17 mouse cellular contexts compared by ENCODE assay signal in the genomic region with DNA sequence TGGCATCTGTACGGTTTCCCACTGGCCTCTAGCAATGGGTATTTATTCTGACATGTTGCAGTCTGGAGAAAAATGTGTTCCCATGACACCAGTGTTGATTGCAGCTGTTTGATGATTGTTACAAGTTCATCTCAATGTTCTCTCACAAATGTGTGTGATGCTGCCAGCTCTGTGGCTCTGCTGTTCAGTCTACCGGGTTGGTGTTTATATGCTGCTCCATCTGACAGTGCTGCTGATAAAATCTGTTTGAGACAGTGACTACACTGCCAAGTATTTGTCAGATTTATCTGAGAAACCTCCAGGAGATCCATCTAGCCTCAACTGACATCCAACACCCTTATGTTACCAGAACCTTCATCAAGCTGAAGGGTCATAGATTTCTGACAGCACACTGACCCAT.
DNase-seq lines count a peak whose midpoint lies in the region; ATAC-seq and TF ChIP-seq lines count a peak whose summit lies in the region.
"Had no signal": no experiment of that assay in that cellular context is flagged by ENCODE, and none has a peak within 500 bp of the region (broad histone marks: within the 10 kb centered on the region; RNA-seq: fewer than 3 reads in every experiment).

No protein-coding gene starts in this region.

- 58% methylated on average over 2 of the region's 2 CpGs for WGBS in forebrain, embryonic 13.5 days
- WGBS in forebrain, embryonic 12.5 days, result 54% methylated on average over 2 of the region's 2 CpGs
- WGBS in midbrain, postnatal 0 days, result 45% methylated on average over 2 of the region's 2 CpGs
- whole genome bisulfite sequencing in midbrain, embryonic 14.5 days, result 69% methylated on average over 2 of the region's 2 CpGs

- DNase-seq in midbrain, postnatal 0 days (ENCODE audit: low spot score), result peak; percentile 31
- no peak for DNase-seq in midbrain, embryonic 14.5 days
- DNase-seq in layer of hippocampus, adult 9-10 months (ENCODE audit: low spot score), result peak; percentile 13
- no peak for DNase-seq in thymus, postnatal 0 days (ENCODE audit: low spot score)
- DNase-seq: adrenal gland, postnatal 25 days; cerebellum, adult 8-10 months; kidney, adult 11 months; liver; lung, postnatal 14 days; right cerebral cortex, postnatal 4 days; thymus, postnatal 14 days had no signal

- H3K4me3 ChIP-seq in forebrain, embryonic 13.5 days, result no peak overlapping the region
- H3K4me3 ChIP-seq in forebrain, embryonic 12.5 days (replicated peaks), result no peak overlapping the region
- H3K4me3 ChIP-seq in midbrain, postnatal 0 days (ENCODE audit: low read depth, low read length), result no peak overlapping the region
- no peak overlapping the region for H3K4me3 ChIP-seq in midbrain, embryonic 14.5 days (replicated peaks; ENCODE audit: low read depth, low read length)
- H3K4me3 ChIP-seq: embryonic facial prominence, embryonic 13.5 days had no signal

- H3K4me2 ChIP-seq in forebrain, embryonic 13.5 days, result no peak overlapping the region
- no peak overlapping the region for H3K4me2 ChIP-seq in forebrain, embryonic 12.5 days
- H3K4me2 ChIP-seq in midbrain, postnatal 0 days (ENCODE audit: low read depth, low read length, poor library complexity, severe bottlenecking), result no peak overlapping the region
- no peak overlapping the region for H3K4me2 ChIP-seq in midbrain, embryonic 14.5 days (ENCODE audit: low read length)
- H3K4me2 ChIP-seq: embryonic facial prominence, embryonic 13.5 days had no signal

- ATAC-seq in forebrain, embryonic 13.5 days, result peak; percentile 82; the same call in 1 of the 2 replicates
- ATAC-seq in forebrain, embryonic 12.5 days (ENCODE audit: low FRiP score), result no peak
- no peak for ATAC-seq in midbrain, postnatal 0 days (ENCODE audit: low FRiP score)
- no peak for ATAC-seq in midbrain, embryonic 14.5 days (ENCODE audit: low FRiP score, low TSS enrichment)
- ATAC-seq in erythroblast, adult 5-6 weeks (replicated peaks; ENCODE audit: low FRiP score, poor library complexity, severe bottlenecking), result no peak

- H3K27me3 ChIP-seq in forebrain, embryonic 13.5 days, result no peaks in the 10 kb centered on the region
- H3K27me3 ChIP-seq in forebrain, embryonic 12.5 days, result no peaks in the 10 kb centered on the region
- no peaks in the 10 kb centered on the region for H3K27me3 ChIP-seq in midbrain, postnatal 0 days (ENCODE audit: insufficient read depth, low read length)
- H3K27me3 ChIP-seq in midbrain, embryonic 14.5 days (ENCODE audit: control insufficient read depth, insufficient read depth, low read length), result no peaks in the 10 kb centered on the region
- H3K27me3 ChIP-seq: CH12.LX; embryonic facial prominence, embryonic 13.5 days had no signal

- TF ChIP-seq CTCF in midbrain, postnatal 0 days (IDR thresholded peaks at IDR 0.05), result no peak

- H3K36me3 ChIP-seq in forebrain, embryonic 13.5 days (ENCODE audit: poor library complexity, severe bottlenecking), result no peaks in the 10 kb centered on the region
- H3K36me3 ChIP-seq in forebrain, embryonic 12.5 days (replicated peaks), result no peaks in the 10 kb centered on the region
- no peaks in the 10 kb centered on the region for H3K36me3 ChIP-seq in midbrain, postnatal 0 days (ENCODE audit: insufficient read depth, low read length)
- no peaks in the 10 kb centered on the region for H3K36me3 ChIP-seq in midbrain, embryonic 14.5 days (ENCODE audit: control insufficient read depth, insufficient read depth, low read length)
- H3K36me3 ChIP-seq: embryonic facial prominence, embryonic 13.5 days had no signal

- no peaks in the 10 kb centered on the region for H3K4me1 ChIP-seq in forebrain, embryonic 13.5 days
- no peaks in the 10 kb centered on the region for H3K4me1 ChIP-seq in forebrain, embryonic 12.5 days
- H3K4me1 ChIP-seq in midbrain, postnatal 0 days (ENCODE audit: insufficient read depth, low read length), result no peaks in the 10 kb centered on the region
- H3K4me1 ChIP-seq in midbrain, embryonic 14.5 days (ENCODE audit: control insufficient read depth, insufficient read depth, low read length), result no peaks in the 10 kb centered on the region
- H3K4me1 ChIP-seq: embryonic facial prominence, embryonic 13.5 days had no signal

- no peaks in the 10 kb centered on the region for H3K9me3 ChIP-seq in forebrain, embryonic 13.5 days (replicated peaks)
- no peaks in the 10 kb centered on the region for H3K9me3 ChIP-seq in forebrain, embryonic 12.5 days
- H3K9me3 ChIP-seq in midbrain, postnatal 0 days (ENCODE audit: low read length), result no peaks in the 10 kb centered on the region
- H3K9me3 ChIP-seq in midbrain, embryonic 14.5 days (ENCODE audit: control insufficient read depth, low read length), result no peaks in the 10 kb centered on the region
- H3K9me3 ChIP-seq: embryonic facial prominence, embryonic 13.5 days had no signal

- no peak overlapping the region for H3K9ac ChIP-seq in forebrain, embryonic 13.5 days
- H3K9ac ChIP-seq in forebrain, embryonic 12.5 days, result no peak overlapping the region
- H3K9ac ChIP-seq in midbrain, postnatal 0 days (replicated peaks; ENCODE audit: low read length, poor library complexity, severe bottlenecking), result no peak overlapping the region
- H3K9ac ChIP-seq in midbrain, embryonic 14.5 days (replicated peaks; ENCODE audit: low read length), result no peak overlapping the region
- H3K9ac ChIP-seq: embryonic facial prominence, embryonic 13.5 days had no signal

- H3K27ac ChIP-seq in forebrain, embryonic 13.5 days, result no peak overlapping the region
- no peak overlapping the region for H3K27ac ChIP-seq in forebrain, embryonic 12.5 days
- no peak overlapping the region for H3K27ac ChIP-seq in midbrain, postnatal 0 days (ENCODE audit: low read depth, low read length)
- H3K27ac ChIP-seq in midbrain, embryonic 14.5 days (replicated peaks; ENCODE audit: low read depth, low read length), result no peak overlapping the region
- H3K27ac ChIP-seq: embryonic facial prominence, embryonic 13.5 days; kidney, postnatal 0 days had no signal

Comparison
In these comparisons a context has a peak if more than half of its experiments do, and no peak if none do; other contexts are left out.
1. DNase-seq: peak in midbrain, postnatal 0 days (single experiment) and layer of hippocampus, adult 9-10 months (single experiment); none in midbrain, embryonic 14.5 days (single experiment) and thymus, postnatal 0 days (single experiment).